Comparison of ENCODE assay signal across 27 mouse cellular contexts in genomic region chr9:29197046-29197445, GRCm38 (mm10).
DNase-seq lines count a peak whose midpoint lies in the region; ATAC-seq lines count a peak whose summit lies in the region.
"Had no signal": no experiment of that assay in that cellular context is flagged by ENCODE, and none has a peak within 500 bp of the region (broad histone marks: within the 10 kb centered on the region; RNA-seq: fewer than 3 reads in every experiment).

No protein-coding gene starts in this region.

- no peak overlapping the region for H3K27ac ChIP-seq in midbrain, embryonic 11.5 days (ENCODE audit: low read depth, low read length)
- H3K27ac ChIP-seq in midbrain, embryonic 13.5 days = no peak overlapping the region
- H3K27ac ChIP-seq in kidney, embryonic 16.5 days (ENCODE audit: low read length) = no peak overlapping the region
- H3K27ac ChIP-seq: embryonic facial prominence, embryonic 10.5 days; embryonic facial prominence, embryonic 15.5 days; forebrain, embryonic 13.5 days; heart, embryonic 13.5 days; hindbrain, embryonic 15.5 days; kidney, embryonic 15.5 days; liver, embryonic 12.5 days; midbrain, embryonic 12.5 days had no signal

- no peaks in the 10 kb centered on the region for H3K4me1 ChIP-seq in midbrain, embryonic 11.5 days (ENCODE audit: control insufficient read depth, insufficient read depth, low read length)
- peaks cover 16% of the 10 kb centered on the region for H3K4me1 ChIP-seq in midbrain, embryonic 13.5 days (replicated peaks)
- no peaks in the 10 kb centered on the region for H3K4me1 ChIP-seq in kidney, embryonic 16.5 days (ENCODE audit: insufficient read depth, low read length)
- H3K4me1 ChIP-seq: embryonic facial prominence, embryonic 15.5 days; liver, embryonic 12.5 days had no signal

- H3K4me3 ChIP-seq in midbrain, embryonic 11.5 days (ENCODE audit: low read depth, low read length) = no peak overlapping the region
- no peak overlapping the region for H3K4me3 ChIP-seq in midbrain, embryonic 13.5 days (replicated peaks)
- no peak overlapping the region for H3K4me3 ChIP-seq in kidney, embryonic 16.5 days (ENCODE audit: low read length)
- H3K4me3 ChIP-seq: embryonic facial prominence, embryonic 10.5 days; embryonic facial prominence, embryonic 15.5 days; forebrain, embryonic 13.5 days; heart, embryonic 13.5 days; hindbrain, embryonic 15.5 days; kidney, embryonic 15.5 days; liver, embryonic 12.5 days; midbrain, embryonic 12.5 days had no signal

- no peaks in the 10 kb centered on the region for H3K36me3 ChIP-seq in midbrain, embryonic 11.5 days (ENCODE audit: control insufficient read depth, insufficient read depth, low read length)
- H3K36me3 ChIP-seq in midbrain, embryonic 13.5 days = no peaks in the 10 kb centered on the region
- no peaks in the 10 kb centered on the region for H3K36me3 ChIP-seq in kidney, embryonic 16.5 days (ENCODE audit: insufficient read depth, low read length)
- H3K36me3 ChIP-seq: embryonic facial prominence, embryonic 10.5 days; embryonic facial prominence, embryonic 15.5 days; G1E; heart, embryonic 13.5 days; hindbrain, embryonic 15.5 days; kidney, embryonic 15.5 days; liver, embryonic 12.5 days; midbrain, embryonic 12.5 days had no signal

- no peaks in the 10 kb centered on the region for H3K27me3 ChIP-seq in midbrain, embryonic 11.5 days (ENCODE audit: control insufficient read depth, insufficient read depth, low read length)
- no peaks in the 10 kb centered on the region for H3K27me3 ChIP-seq in midbrain, embryonic 13.5 days
- no peaks in the 10 kb centered on the region for H3K27me3 ChIP-seq in kidney, embryonic 16.5 days (ENCODE audit: insufficient read depth, low read length)
- H3K27me3 ChIP-seq: embryonic facial prominence, embryonic 15.5 days; forebrain, embryonic 13.5 days; heart, embryonic 13.5 days; hindbrain, embryonic 15.5 days; kidney, embryonic 15.5 days; liver, embryonic 12.5 days; midbrain, embryonic 12.5 days; Patski had no signal

- no peak overlapping the region for H3K4me2 ChIP-seq in midbrain, embryonic 11.5 days
- H3K4me2 ChIP-seq in midbrain, embryonic 13.5 days (replicated peaks) = no peak overlapping the region
- H3K4me2 ChIP-seq in kidney, embryonic 16.5 days (replicated peaks; ENCODE audit: low read depth, low read length) = no peak overlapping the region
- H3K4me2 ChIP-seq: embryonic facial prominence, embryonic 15.5 days; forebrain, embryonic 13.5 days; heart, embryonic 13.5 days; hindbrain, embryonic 15.5 days; kidney, embryonic 15.5 days; liver, embryonic 12.5 days; midbrain, embryonic 12.5 days had no signal

- H3K9ac ChIP-seq in midbrain, embryonic 11.5 days (ENCODE audit: low read length) = no peak overlapping the region
- no peak overlapping the region for H3K9ac ChIP-seq in midbrain, embryonic 13.5 days (replicated peaks)
- H3K9ac ChIP-seq in kidney, embryonic 16.5 days (replicated peaks; ENCODE audit: low read length) = no peak overlapping the region
- H3K9ac ChIP-seq: embryonic facial prominence, embryonic 15.5 days; forebrain, embryonic 13.5 days; heart, embryonic 13.5 days; hindbrain, embryonic 15.5 days; kidney, embryonic 15.5 days; liver, embryonic 12.5 days; liver, postnatal 0 days; midbrain, embryonic 12.5 days had no signal

- WGBS in midbrain, embryonic 11.5 days = 82% methylated on average over 3 of the region's 3 CpGs
- WGBS in midbrain, embryonic 13.5 days = 72% methylated on average over 3 of the region's 3 CpGs
- WGBS in kidney, embryonic 16.5 days = 88% methylated on average over 3 of the region's 3 CpGs

- no peaks in the 10 kb centered on the region for H3K9me3 ChIP-seq in midbrain, embryonic 11.5 days (ENCODE audit: control insufficient read depth, low read length)
- no peaks in the 10 kb centered on the region for H3K9me3 ChIP-seq in midbrain, embryonic 13.5 days
- H3K9me3 ChIP-seq in kidney, embryonic 16.5 days (ENCODE audit: low read length) = no peaks in the 10 kb centered on the region
- H3K9me3 ChIP-seq: embryonic facial prominence, embryonic 10.5 days; embryonic facial prominence, embryonic 15.5 days; forebrain, embryonic 13.5 days; heart, embryonic 13.5 days; hindbrain, embryonic 15.5 days; kidney, embryonic 15.5 days; liver, embryonic 12.5 days; midbrain, embryonic 12.5 days had no signal

- peak; percentile 51 for ATAC-seq in frontal cortex, adult (ENCODE audit: low TSS enrichment)
- no peak for ATAC-seq in midbrain, embryonic 11.5 days (ENCODE audit: low FRiP score)
- no peak for ATAC-seq in midbrain, embryonic 13.5 days
- no peak for ATAC-seq in kidney, embryonic 16.5 days (ENCODE audit: low FRiP score, low TSS enrichment)
- ATAC-seq: forebrain, embryonic 13.5 days; liver, embryonic 12.5 days; liver, postnatal 0 days; Patski had no signal

- DNase-seq in cerebellum, adult 9-10 months = peak; percentile 76
- no peak for DNase-seq in cerebellum, postnatal 4 days (ENCODE audit: low spot score in 2 of 2)
- DNase-seq in frontal cortex, postnatal 25 days (ENCODE audit: low spot score in 2 of 2) = no peak
- peak; percentile 54 for DNase-seq in midbrain, embryonic 11.5 days (ENCODE audit: low spot score, missing footprints)
- DNase-seq in Muller cell, postnatal 12 days (ENCODE audit: inconsistent ontology term) = peak; percentile 23
- DNase-seq: adrenal gland, postnatal 10 days; gastrocnemius, postnatal 10 days; heart, postnatal 10 days; kidney, adult 18-20 months; kidney, postnatal 4 days; liver, postnatal 0 days; lung, postnatal 36 days; spleen, adult 18-20 months; thymus, postnatal 14 days had no signal

Comparison
In these comparisons a context has a peak if more than half of its experiments do, and no peak if none do; other contexts are left out.
1. DNase-seq: peak in cerebellum, adult 9-10 months (single experiment), midbrain, embryonic 11.5 days (single experiment) and Muller cell, postnatal 12 days (single experiment); none in cerebellum, postnatal 4 days (0 of 2) and frontal cortex, postnatal 25 days (0 of 2).